Mouse (Mus musculus): ENCODE results near the gene Lrp1.

GRCm38 (mm10) chr10:127663590-127663989, 42.6 kb upstream of the Lrp1 start:
- TF ChIP-seq POLR2A (IDR thresholded peaks at IDR 0.05; ENCODE audit: low read depth, low read length) (no peak), CTCF (conservative IDR thresholded peaks at IDR 0.05; ENCODE audit: insufficient read depth, insufficient read length, low read depth, low read length) (no peak)

All from kidney, adult 2 months (tissue).